Mouse (Mus musculus): ENCODE results near the gene Prr5l. TPM values are rescaled to one million over a fixed set of nuclear protein-coding genes. Genes with fewer than 3 reads are reported as not detected.
A peak's percentile ranks its signal among the peaks of the same experiment; 100 is the strongest.

The Prr5l gene
- polyA plus RNA-seq, 1 experiment from 2014 or later = 3.8 TPM

DNA sequence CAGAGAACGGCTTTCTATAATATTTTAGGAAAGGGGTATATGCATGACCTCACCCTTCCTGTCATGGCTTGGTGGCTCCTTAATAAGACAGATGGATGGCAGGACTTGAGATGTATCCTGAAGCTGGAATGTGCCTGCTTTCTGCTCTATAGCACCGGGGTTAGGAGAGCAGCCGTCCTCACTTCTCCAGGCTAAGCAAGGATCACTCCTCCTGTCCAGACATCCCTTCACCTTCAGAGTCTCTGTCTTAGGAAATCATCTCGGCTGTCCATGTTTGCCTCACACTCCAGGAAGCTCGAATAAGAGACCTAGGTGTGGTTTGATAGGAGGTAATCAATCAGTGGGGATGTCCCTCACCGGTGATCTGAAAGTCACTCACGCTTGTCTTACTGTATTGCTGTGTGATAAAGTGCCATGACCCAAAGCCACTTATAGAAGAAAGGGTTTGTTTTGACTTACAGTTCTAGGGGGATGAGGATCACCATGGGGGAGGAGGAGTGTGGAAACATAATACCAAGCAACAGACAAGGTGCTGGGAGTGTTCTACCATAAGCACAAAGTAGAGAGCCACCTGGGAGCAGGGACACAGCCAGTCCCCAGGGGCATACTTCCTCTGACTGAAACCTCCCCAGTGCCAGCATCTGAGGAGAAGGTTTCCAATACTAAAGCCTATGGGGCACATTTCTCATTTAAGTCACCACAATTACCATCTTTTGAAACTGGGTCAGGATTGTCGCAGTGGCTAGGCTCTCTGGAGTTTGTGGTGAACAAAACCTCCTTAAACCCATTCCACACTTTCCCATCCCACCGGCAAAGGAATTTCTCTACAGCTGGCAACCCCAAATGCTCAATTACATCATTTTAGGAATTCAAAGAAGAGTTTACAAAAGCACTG, 57.4 kb downstream of the Prr5l start:
- in situ Hi-C loops (cut with MboI; ENCODE audit: low pct_unique_long_range_greater_than_20kb) = no loop called here
- TF ChIP-seq CTCF (IDR thresholded peaks at IDR 0.05) = no peak
- CTCF ChIA-PET = interaction anchor here (0.8 to 1.3 kb wide), 3 partner anchors 10 to 105 kb away, joined by 3 to 5 read pairs (median 4); no protein-coding TSS in a partner anchor
- no peaks in the 10 kb centered on the region for H3K27me3 ChIP-seq
- ATAC-seq (no peak), DNase-seq (ENCODE audit: low read depth, low spot score) (no peak)
- POLR2A ChIA-PET = no interaction called here

DNA sequence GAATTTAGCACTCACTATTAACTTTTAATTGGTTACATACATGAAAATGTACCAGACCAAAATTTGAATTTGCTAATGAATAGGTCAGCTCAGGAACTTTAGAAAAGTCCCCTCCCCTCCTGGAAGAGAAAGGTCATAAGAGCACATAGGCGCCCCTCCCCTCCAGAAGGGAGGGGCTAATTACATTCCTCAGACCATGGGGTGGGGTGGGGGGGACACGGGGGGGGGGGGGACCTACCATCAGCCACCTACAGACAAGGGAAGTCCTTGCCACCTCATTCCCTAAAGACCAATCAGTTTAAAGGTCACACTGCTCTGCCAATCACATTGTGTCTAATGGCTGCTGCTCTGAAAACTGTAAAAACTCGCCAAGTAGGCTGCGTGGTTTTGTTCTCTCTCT, 59.0 kb downstream of the Prr5l start:
- CTCF ChIA-PET = interaction anchor here (1.3 kb wide), 1 partner anchor 8 kb away, joined by 3 read pairs; no protein-coding TSS in a partner anchor
- H3K27me3 ChIP-seq = no peaks in the 10 kb centered on the region
- ATAC-seq (no peak), DNase-seq (ENCODE audit: low read depth, low spot score) (no peak)
- no peak for TF ChIP-seq CTCF (IDR thresholded peaks at IDR 0.05)
- POLR2A ChIA-PET = no interaction called here
- in situ Hi-C loops (cut with MboI; ENCODE audit: low pct_unique_long_range_greater_than_20kb) = no loop called here

DNA sequence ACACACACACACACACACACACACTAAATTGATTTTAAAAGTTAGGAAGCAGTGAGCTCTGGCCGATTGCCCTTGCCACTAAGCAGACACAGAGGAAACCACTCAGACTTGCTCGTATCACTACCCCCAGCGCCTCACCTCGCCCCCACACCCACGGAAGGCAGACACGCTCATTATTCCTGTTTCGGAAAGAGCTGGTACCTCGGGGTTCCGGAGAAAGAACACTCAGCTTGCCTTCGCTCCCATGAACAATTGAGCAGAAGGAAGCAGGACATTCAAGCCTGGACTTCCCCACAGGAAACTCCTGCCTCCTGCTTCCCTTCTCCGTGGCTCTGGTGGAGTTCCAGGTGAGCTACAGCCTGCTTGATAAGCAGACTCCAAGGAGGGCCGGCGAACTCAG, 60.0 kb downstream of the Prr5l start:
- TF ChIP-seq CTCF (IDR thresholded peaks at IDR 0.05) = no peak
- POLR2A ChIA-PET = no interaction called here
- no peaks in the 10 kb centered on the region for H3K27me3 ChIP-seq
- in situ Hi-C loops (cut with MboI; ENCODE audit: low pct_unique_long_range_greater_than_20kb) = no loop called here
- ATAC-seq (no peak), DNase-seq (ENCODE audit: low read depth, low spot score) (no peak)
- CTCF ChIA-PET = interaction anchor here (1.6 to 2.4 kb wide), 5 partner anchors 10 to 56 kb away, joined by 3 to 10 read pairs (median 4); no protein-coding TSS in a partner anchor

DNA sequence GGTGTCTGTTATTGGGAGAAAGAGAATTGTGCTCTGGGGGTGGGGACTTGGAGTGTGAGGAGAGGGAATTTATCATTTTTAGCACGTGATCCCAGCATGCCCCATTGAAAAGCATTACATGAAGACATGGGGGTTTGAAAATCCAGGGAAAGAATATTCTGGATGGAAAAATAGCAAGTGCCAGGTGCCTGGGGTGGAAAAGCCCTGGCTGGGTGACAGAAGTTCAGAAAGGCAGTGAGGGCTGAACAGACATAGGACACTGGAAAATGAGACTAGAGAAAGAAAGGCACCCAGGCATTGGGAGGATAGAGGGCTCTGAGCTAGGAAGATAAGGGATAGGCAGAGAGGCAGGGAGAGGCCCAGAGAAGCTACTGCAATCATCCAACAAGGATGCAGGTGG, 62.0 kb downstream of the Prr5l start:
- no peaks in the 10 kb centered on the region for H3K27me3 ChIP-seq
- TF ChIP-seq CTCF (IDR thresholded peaks at IDR 0.05) = no peak
- no peak for DNase-seq (ENCODE audit: low read depth, low spot score)
- CTCF ChIA-PET = interaction anchor here (1.8 to 2.4 kb wide), 3 partner anchors 8 to 14 kb away, joined by 4 to 10 read pairs (median 5); no protein-coding TSS in a partner anchor
- ATAC-seq = no peak
- POLR2A ChIA-PET = no interaction called here
- in situ Hi-C loops (cut with MboI; ENCODE audit: low pct_unique_long_range_greater_than_20kb) = no loop called here

DNA sequence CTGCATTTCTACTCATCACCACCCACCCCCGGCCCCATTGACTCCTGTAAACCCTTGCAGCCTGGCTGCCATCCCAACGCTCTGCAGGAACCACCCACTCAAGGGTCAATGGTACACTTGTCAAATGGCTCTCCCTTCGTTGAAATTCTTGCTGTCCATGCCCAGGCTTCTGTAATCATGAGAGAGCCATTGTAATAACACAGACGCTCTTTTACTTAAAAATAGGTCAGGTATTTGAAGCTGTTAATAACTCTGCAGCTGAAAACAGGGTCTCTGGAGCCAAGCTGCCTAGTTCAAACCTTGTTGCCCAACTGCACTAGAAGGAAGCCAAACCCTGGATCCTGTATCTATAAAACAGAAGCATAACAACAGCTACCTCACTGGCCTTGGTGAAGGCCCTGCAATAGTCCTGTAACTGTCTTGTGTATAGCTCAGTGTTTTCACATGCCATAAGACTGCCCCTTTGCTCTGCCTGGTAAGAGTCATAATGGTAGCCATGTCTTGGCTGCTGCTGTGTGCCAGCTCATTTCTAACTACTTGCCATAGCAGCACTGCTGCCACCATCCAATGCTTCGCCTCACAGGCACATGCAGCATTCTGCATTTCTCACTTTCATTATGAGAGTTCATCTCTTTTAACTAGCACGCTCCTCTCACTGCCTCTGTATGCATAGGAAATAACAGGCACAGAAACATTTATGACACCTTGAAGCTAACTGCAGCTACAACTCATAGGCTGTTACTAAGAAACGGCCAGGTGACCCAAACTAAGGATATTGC, 63.7 kb downstream of the Prr5l start:
- no peak for ATAC-seq

DNA sequence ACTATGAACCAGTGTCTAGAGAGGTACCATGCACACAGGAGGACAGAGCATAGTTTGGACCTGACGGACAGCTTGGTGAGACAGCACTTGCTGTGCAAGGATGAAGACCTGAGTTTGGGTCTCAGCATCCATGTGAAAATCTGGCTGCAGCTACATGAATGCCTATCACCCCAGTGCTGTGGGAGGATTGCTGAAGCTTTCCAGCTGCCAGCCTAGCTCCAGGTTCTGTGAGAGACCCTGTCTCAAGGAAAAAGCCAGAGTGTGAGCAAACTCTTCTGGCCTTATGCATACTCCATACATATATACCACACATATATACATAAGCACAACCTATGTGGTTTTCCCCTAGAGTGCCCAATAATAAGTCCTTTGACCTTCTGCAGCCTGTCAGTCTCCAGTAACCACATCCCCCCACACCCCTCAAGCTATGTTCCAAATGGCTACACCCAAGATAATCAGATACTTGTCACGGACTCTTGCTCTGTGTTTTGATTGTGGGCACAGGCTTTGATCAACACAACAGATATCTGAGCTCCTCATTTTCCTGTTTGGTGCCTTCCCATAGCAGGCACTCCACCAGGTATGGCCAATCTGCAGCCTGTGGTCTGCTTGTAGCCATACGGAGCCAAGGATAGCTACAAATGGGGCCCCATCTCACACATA, 66.0 kb downstream of the Prr5l start:
- no peaks in the 10 kb centered on the region for H3K27me3 ChIP-seq
- ATAC-seq (no peak), DNase-seq (ENCODE audit: low read depth, low spot score) (no peak)
- ChIA-PET POLR2A (no interaction called here), CTCF (interaction anchor here (1.2 kb wide), 1 partner anchor 67 kb away, joined by 3 read pairs; no protein-coding TSS in a partner anchor)
- in situ Hi-C loops (cut with MboI; ENCODE audit: low pct_unique_long_range_greater_than_20kb) = no loop called here
- no peak for TF ChIP-seq CTCF (IDR thresholded peaks at IDR 0.05)

More for the DNA sequence above, 63.7 kb downstream of the Prr5l start:
- ChIA-PET CTCF (interaction anchor here (1.0 kb wide), 1 partner anchor 18 kb away, joined by 3 read pairs; no protein-coding TSS in a partner anchor), POLR2A (no interaction called here)
- in situ Hi-C loops (cut with MboI; ENCODE audit: low pct_unique_long_range_greater_than_20kb) = no loop called here
- TF ChIP-seq CTCF (IDR thresholded peaks at IDR 0.05) = no peak
- H3K27me3 ChIP-seq = no peaks in the 10 kb centered on the region
- no peak for DNase-seq (ENCODE audit: low read depth, low spot score)

DNA sequence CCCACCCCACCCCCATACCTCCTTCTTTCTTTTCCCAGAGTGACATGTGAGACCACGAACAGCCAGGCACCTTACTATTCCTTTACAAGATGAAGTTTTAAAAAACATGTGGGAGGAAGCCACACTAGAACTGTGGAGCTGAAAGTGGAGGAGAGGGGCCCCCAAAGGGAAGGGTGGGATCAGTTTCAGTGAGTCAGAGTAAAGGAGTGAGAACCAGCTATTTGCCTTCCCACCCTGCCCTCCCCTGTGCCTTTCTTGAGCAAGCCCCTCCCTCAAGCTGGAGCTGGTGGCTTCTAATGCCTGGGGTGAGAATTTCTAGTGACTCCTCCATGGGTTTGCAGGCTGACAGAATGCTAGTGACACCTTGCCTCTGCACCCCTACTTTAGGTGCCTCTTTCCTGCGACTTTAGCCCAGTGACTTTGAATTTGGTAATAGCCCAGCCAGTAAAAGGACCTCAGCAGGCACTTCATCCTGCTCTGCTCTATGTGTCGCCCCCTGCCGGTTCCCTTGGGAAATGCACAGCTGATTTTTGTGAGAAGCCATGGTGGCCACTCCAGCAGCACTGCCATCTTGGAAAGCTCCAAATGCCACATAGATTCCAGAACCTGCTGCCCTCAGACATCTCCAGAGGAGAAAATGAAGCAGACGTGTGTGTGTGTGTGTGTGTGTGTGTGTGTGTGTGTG, 67.4 kb downstream of the Prr5l start:
- TF ChIP-seq CTCF (IDR thresholded peaks at IDR 0.05) = peak; percentile 64
- ChIA-PET POLR2A (interaction anchor here (0.7 kb wide), 2 partner anchors 8 to 12 kb away, joined by 4 to 5 read pairs; no protein-coding TSS in a partner anchor), CTCF (interaction anchor here (1.0 to 1.3 kb wide), 2 partner anchors 9 to 12 kb away, joined by 3 read pairs; no protein-coding TSS in a partner anchor)
- no peaks in the 10 kb centered on the region for H3K27me3 ChIP-seq
- in situ Hi-C loops (cut with MboI; ENCODE audit: low pct_unique_long_range_greater_than_20kb) = no loop called here
- DNase-seq (ENCODE audit: low read depth, low spot score) = no peak
- ATAC-seq = no peak

DNA sequence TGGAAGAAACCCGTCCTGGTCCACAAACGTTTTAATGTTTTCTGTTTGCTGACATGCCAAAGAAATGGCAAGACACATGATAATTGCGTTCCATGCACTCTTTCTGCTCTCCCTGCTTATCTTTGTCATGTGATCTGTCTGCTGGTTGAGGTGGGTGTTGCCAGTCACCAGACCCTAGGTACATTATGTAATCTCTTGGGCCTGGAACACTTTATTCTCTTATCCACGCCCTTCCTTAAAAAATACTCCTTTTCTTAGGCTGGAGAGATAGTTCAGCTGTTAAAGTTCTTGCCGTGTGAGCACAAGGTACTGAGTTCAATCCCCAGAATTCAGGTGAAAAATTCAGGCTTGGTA, 68.6 kb downstream of the Prr5l start:
- POLR2A ChIA-PET = no interaction called here
- no peak for TF ChIP-seq CTCF (IDR thresholded peaks at IDR 0.05)
- ATAC-seq = no peak
- DNase-seq (ENCODE audit: low read depth, low spot score) = no peak
- in situ Hi-C loops (cut with MboI; ENCODE audit: low pct_unique_long_range_greater_than_20kb) = no loop called here
- CTCF ChIA-PET = no interaction called here
- no peaks in the 10 kb centered on the region for H3K27me3 ChIP-seq

DNA sequence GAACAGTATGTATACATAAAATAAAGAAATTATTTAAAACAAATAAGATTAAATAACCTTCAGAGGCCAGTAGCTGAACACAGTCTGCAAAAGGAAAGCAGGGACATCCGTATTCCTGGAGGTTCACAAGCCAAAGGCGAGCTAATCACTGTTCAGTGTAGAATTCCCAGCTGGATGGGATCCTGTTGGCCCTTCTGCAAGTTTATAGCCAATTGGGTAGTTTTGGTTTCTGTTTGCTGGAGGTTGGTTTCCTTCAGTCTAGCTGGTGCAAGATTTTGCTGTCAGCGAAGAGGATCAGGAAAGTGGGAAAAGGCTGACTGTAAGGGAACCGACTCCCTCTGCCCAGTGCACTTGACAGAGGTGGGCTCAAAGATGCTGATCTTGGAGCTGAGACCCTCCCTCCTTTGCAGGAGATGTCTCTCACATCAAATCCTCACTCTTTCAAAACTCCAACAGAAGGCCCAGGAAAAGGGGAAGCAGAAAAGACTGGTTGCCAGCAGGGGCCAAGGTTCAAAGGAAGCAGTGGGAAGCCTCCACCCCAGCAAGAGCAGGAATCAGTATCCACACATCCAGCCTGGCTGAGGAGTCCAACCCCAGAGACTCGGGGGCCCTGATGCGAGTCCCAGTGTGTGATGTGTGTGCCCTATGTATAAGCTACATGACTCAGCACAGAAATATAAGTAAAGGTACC, 69.1 kb downstream of the Prr5l start:
- TF ChIP-seq CTCF (IDR thresholded peaks at IDR 0.05) = no peak
- CTCF ChIA-PET = interaction anchor here (1.2 to 2.1 kb wide), 3 partner anchors 8 to 58 kb away, joined by 5 to 10 read pairs (median 5); no protein-coding TSS in a partner anchor
- POLR2A ChIA-PET = no interaction called here
- DNase-seq (ENCODE audit: low read depth, low spot score) (no peak), ATAC-seq (no peak)
- no peaks in the 10 kb centered on the region for H3K27me3 ChIP-seq
- in situ Hi-C loops (cut with MboI; ENCODE audit: low pct_unique_long_range_greater_than_20kb) = no loop called here
